Mouse (Mus musculus): ENCODE measurements around the gene Gapdhs. TPM values are rescaled to one million over a fixed set of nuclear protein-coding genes. Genes with fewer than 3 reads are reported as not detected.

Gene Gapdhs
- total RNA-seq, 2 experiments from 2014 or later: not detected

DNA sequence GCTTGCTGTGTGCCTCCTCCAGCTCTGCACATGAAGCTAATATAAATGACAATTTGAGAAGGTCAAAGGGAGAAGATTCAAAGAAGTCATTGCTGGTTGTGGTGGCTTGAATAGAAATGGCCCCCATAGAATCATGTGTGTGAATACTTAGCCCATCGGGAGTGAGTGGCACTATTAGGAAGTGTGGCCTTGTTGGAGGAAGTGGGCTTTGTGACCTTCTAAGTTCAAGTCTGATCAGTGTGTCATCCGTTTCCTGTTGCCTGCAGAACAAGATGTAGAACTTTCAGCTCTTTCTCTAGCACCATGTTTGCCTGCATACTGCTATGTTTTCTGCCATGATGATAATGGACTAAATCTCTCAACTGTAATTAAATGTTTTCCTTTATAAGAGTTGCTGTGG lies 60.1 kb downstream of the Gapdhs start:
- intact Hi-C loops (cut with DNase I): no loop called here

DNA sequence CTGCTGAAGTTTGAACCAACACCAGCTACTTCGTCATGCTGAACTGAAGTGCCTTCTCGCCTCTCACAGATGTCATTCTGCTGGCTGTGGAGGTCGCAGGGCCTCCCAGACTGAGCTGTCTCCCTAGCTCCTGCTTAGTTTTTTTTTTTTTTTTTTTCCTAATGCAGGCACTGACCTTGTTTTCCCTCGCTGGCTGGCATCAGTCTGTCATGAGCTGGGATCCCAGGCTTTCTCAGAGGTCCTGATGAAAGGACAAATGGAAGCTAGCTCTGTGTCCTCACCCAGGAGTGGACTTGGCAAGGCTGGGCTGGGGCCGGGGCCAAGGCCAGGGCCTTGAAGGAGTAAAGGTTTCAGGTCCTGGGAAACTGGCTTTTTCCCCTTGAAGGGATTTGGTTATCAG lies 61.6 kb downstream of the Gapdhs start:
- intact Hi-C loops (cut with DNase I): no loop called here
- DNase-seq: peak; percentile 46 to 57

More for the DNA sequence above, 60.1 kb downstream of the Gapdhs start:
- DNase-seq: no peak

Other genes with a start within 250 kb of the Gapdhs start
- 1 to 10 TPM; 3.7 to 3.9 TPM for gene Arhgap33, start 208.6 kb downstream of the Gapdhs start, total RNA-seq (2021)
- gene Hspb6, start 191.5 kb downstream of the Gapdhs start, total RNA-seq (2021): 100 to 1,000 TPM; 391 to 393 TPM
- gene Proser3, start 191.4 kb downstream of the Gapdhs start, total RNA-seq (2021): 1 to 10 TPM; 2.7 to 4.8 TPM
- 10 to 100 TPM; 15.0 to 23.6 TPM for gene Lin37, start 183.8 kb downstream of the Gapdhs start, total RNA-seq (2021)
- gene U2af1l4, start 180.4 kb downstream of the Gapdhs start, total RNA-seq (2021): 10 to 100 TPM; 67.4 to 78.2 TPM
- 1 to 10 TPM; 1.7 to 1.8 TPM for gene Gm49396, start 180.3 kb downstream of the Gapdhs start, total RNA-seq (2021)
- 10 to 100 TPM; 78.2 to 80.1 TPM for gene Psenen, start 180.1 kb downstream of the Gapdhs start, total RNA-seq (2021)
- 1 to 10 TPM; 1.6 to 2.0 TPM for gene Igflr1, start 178.3 kb downstream of the Gapdhs start, total RNA-seq (2021)
- gene Kmt2b, start 155.0 kb downstream of the Gapdhs start, total RNA-seq (2021): 10 to 100 TPM; 25.8 to 30.2 TPM
- not detected for gene Zbtb32, start 144.8 kb downstream of the Gapdhs start, total RNA-seq (2021)
- under 1 TPM; 0.42 to 0.48 TPM for gene Upk1a, start 130.8 kb downstream of the Gapdhs start, total RNA-seq (2021)
- gene Cox6b1, start 117.5 kb downstream of the Gapdhs start, total RNA-seq (2021): 1,000 to 10,000 TPM; 4,137 to 4,381 TPM
- gene Etv2, start 107.8 kb downstream of the Gapdhs start, total RNA-seq (2021): not detected
- gene Rbm42, start 93.4 kb downstream of the Gapdhs start, total RNA-seq (2021): 10 to 100 TPM; 58.8 to 60.3 TPM
- 1 to 10 TPM; 6.7 to 7.7 TPM for gene Haus5, start 78.7 kb downstream of the Gapdhs start, total RNA-seq (2021)
- under 1 TPM in 1 of 2 experiments, not detected in 1; 0.67 TPM for gene Pmis2, start 72.1 kb downstream of the Gapdhs start, total RNA-seq (2021)
- gene 2200002J24Rik, start 44.8 kb downstream of the Gapdhs start, total RNA-seq (2021): not detected
- gene Atp4a, start 31.5 kb downstream of the Gapdhs start, total RNA-seq (2021): under 1 TPM in 1 of 2 experiments, not detected in 1; 0.12 TPM
- gene Tmem147, start 14.1 kb downstream of the Gapdhs start, total RNA-seq (2021): 100 to 1,000 TPM; 229 to 244 TPM
- 1 to 10 TPM; 4.5 to 4.8 TPM for gene Sbsn, start 7.8 kb upstream of the Gapdhs start, total RNA-seq (2021)
- gene Dmkn, start 20.1 kb upstream of the Gapdhs start, total RNA-seq (2021): 1 to 10 TPM; 5.8 to 8.1 TPM
- not detected for gene Krtdap, start 44.2 kb upstream of the Gapdhs start, total RNA-seq (2021)
- under 1 TPM; 0.35 to 0.57 TPM for gene Ffar2, start 80.1 kb upstream of the Gapdhs start, total RNA-seq (2021)
- not detected for gene Ffar3, start 112.5 kb upstream of the Gapdhs start, total RNA-seq (2021)
- under 1 TPM in 1 of 2 experiments, not detected in 1; 0.05 TPM for gene Ffar1, start 117.9 kb upstream of the Gapdhs start, total RNA-seq (2021)
- 1 to 10 TPM; 1.1 to 1.4 TPM for gene Cd22, start 136.7 kb upstream of the Gapdhs start, total RNA-seq (2021)
- under 1 TPM in 1 of 2 experiments, not detected in 1; 0.48 TPM for gene Mag, start 171.2 kb upstream of the Gapdhs start, total RNA-seq (2021)
- gene Hamp2, start 181.0 kb upstream of the Gapdhs start, total RNA-seq (2021): 1 to 10 TPM; 1.5 to 4.1 TPM
- gene Hamp, start 200.4 kb upstream of the Gapdhs start, total RNA-seq (2021): 1 to 10 TPM; 5.2 to 6.6 TPM
- 100 to 1,000 TPM in 1 of 2 experiments, 10 to 100 TPM in 1; 98.7 to 109 TPM for gene Usf2, start 213.1 kb upstream of the Gapdhs start, total RNA-seq (2021)
- gene Lsr, start 229.8 kb upstream of the Gapdhs start, total RNA-seq (2021): 1 to 10 TPM; 4.1 to 4.7 TPM
- gene Fam187b, start 230.1 kb upstream of the Gapdhs start, total RNA-seq (2021): under 1 TPM; 0.25 to 0.36 TPM

All from heart, postnatal 10 days (tissue).